Mouse (Mus musculus): Measurements from ENCODE around the gene Htr6.
A peak's percentile ranks its signal among the peaks of the same experiment; 100 is the strongest.

The Htr6 gene

GRCm38 (mm10) chr4:139086037-139086436, 10.7 kb upstream of the Htr6 start:
- DNase-seq: peak in 1 of 2 experiments; percentile 89

GRCm38 (mm10) chr4:139085337-139085736, 10.0 kb upstream of the Htr6 start:
- no peak for DNase-seq

GRCm38 (mm10) chr4:139082790-139083564, 7.6 kb upstream of the Htr6 start:
- DNase-seq: no peak

GRCm38 (mm10) chr4:139081270-139081931, 6.0 kb upstream of the Htr6 start:
- no peak for DNase-seq

DNA sequence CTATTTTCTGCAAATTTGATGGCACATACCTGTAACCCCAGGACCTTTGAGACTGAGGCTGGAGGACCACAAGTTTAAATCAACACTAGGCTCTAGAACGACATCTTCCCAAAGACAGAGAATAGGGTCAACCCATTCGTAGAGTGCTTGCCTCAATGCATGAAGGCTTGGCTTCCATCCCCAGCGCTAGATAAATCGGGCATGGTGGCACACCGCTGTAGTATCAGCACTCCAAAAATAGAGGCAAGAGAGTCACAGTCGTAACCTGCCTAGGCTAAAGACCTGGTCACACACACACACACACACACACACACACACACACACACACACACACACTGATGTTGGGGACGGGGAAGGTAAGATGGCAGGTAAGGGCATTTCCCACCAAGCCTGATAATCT, 4.9 kb upstream of the Htr6 start:
- DNase-seq: no peak

GRCm38 (mm10) chr4:139079439-139079838, 4.1 kb upstream of the Htr6 start:
- no peak for DNase-seq

DNA sequence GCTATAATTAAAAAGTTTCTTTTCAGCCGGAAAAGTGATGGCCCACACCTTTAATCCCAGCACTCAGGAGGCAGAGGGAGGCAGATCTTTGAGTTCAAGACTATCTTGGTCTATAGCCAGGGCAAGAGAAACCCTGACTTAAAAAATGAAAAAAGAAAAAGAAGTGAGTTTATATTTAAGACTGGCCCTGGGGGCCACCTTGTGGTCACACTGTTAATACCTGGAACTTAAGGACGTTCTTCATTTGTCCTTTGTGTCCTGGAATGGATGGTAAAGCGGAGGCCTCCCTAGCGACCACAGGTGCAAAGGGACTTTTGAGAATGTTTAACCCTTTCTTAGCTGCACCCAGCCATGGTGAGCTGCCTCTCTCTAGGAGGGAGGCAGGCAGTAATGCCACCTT, 3.4 kb upstream of the Htr6 start:
- no peak for DNase-seq

DNA sequence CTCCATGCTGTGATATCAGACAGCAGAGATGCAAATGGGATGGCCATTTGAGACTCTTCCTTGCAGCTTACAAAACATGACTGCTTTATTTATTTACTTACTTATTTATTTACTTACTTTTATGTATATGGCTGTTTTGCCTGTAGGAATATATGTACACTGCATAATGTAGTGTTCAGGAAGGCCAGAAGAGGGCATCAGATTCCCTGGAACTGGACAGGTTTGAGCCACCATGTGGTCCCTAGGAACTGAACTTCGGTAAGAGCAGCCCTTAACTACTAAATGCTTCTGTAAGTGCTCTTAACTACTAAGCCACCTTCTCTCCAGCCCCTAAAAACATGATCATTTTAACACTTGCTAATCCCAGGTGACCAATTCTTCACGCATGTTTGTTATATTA, 2.9 kb upstream of the Htr6 start:
- DNase-seq: no peak

- no peak for DNase-seq
Observed at GRCm38 (mm10) chr4:139075915-139076314, 545 bp upstream of the Htr6 start.

- DNase-seq: no peak
Observed at GRCm38 (mm10) chr4:139074060-139074459, 1.3 kb downstream of the Htr6 start.

DNA sequence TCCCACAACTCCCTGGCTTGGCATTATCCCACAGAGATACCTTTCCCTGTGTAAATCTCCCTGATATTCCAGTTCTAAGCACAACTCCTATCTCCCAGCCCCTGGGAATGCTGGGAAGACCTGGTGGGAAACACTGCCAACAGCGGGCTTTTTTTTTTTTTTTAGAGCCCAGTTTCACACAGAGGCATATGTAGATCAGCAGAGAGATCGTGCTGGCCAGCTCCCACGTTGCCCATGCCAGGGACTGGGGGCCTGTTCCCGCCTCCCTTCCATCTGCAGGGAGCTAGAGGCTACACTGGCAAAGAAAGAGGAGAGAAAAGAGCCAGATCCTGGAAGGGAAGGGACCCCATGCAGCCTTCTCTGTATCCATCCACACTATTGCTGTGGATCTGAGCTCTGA, 7.1 kb downstream of the Htr6 start:
- DNase-seq: no peak

DNA sequence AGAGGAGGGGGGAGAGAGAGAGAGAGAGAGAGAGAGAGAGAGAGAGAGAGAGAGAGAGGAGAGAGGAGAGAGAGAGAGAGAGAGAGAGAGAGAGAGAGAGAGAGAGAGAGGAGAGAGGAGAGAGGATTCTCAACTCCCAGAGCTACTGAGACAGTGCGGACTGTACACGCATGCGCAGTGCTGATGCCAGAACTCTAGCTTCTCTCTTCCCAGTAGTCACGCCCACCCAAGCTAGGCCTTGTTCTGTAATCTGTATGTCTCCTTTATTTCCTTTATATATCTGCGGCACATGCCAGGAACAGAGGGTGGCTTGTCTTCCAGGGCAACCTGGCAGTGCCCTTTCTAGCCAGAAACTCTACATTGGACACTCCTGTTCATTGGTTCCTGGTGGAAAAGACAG, 10.5 kb downstream of the Htr6 start:
- DNase-seq: no peak

- peak; percentile 64 to 70 for DNase-seq
Observed at GRCm38 (mm10) chr4:139059569-139059968, 15.8 kb downstream of the Htr6 start.

- no peak for DNase-seq
Observed at GRCm38 (mm10) chr4:139058029-139058428, 17.3 kb downstream of the Htr6 start.

DNA sequence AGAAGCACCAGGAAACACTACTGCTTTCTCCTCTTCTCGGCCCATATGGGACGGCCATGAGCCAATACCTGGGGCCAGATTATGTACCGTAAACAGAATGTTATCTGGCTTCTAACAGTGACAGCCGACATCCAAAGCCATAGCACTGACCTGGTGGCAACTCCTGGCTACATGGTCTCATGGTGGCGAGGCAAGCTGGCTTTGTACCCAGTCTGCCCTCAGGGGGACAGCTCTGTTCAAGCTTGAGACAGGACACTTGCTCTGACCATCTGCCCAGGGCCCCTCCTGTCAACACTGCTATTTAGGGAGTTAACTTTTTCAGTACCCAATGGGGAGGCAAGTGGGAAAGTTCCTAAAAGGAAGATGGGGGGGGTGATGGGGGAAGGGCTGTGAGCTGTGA, 18.1 kb downstream of the Htr6 start:
- DNase-seq: no peak

GRCm38 (mm10) chr4:139055744-139056143, 19.6 kb downstream of the Htr6 start:
- no peak for DNase-seq

- no peak for DNase-seq
Observed at GRCm38 (mm10) chr4:139055336-139055735, 20.0 kb downstream of the Htr6 start.

DNA sequence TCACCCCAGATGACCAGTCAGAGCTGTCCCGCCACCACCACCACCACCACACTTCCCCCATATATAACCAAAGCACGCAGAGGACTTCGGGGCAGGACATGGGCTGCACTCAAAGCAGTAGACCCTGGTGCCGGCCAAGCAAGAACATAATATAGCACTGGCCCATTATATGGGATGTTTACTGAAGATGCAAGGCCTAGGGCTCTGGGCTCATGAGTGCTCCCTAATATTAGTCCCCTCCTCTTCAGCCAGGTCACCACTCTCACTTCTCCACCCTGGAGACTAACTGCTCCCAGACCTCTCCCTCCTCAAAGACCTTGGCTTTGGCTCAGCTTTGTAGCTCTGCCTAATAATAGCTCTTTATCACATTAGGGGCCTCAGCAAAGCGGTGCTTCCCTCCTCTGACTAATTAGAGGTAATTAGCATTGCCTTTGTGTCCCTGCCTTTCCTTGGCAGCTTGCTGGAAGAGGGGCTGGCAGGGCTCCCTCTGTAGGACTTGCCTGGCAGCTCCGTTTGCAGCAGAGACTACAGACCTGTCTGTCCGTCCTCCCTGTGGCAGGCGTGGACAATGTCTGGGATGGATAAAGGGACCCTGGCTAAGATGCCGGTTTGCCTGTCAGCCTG, 21.0 kb downstream of the Htr6 start:
- DNase-seq: no peak

GRCm38 (mm10) chr4:139053391-139053790, 22.0 kb downstream of the Htr6 start:
- DNase-seq: no peak

GRCm38 (mm10) chr4:139052796-139053195, 22.6 kb downstream of the Htr6 start:
- DNase-seq: no peak

DNA sequence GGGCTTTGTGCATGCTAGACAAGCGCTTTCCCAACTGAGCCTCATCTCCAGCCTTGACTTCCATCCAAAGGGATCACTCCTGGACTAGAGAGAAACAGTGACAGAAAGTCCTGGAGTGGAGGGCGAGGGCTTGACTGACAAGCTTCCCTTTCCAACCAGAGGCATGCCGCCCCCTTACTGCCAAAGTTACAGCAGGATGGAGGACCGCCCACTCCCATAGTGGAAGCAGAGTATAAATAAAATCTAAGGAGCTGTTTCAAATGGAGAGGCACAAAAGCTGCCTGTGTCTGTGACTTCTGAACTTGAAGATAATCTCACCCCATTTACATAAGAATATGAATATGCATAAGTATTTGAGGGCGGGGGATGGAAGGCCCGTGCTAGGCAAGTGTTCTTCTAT, 26.9 kb downstream of the Htr6 start:
- DNase-seq: no peak

GRCm38 (mm10) chr4:139046354-139046753, 29.0 kb downstream of the Htr6 start:
- DNase-seq: no peak

- no peak for DNase-seq
Observed at GRCm38 (mm10) chr4:139044566-139044965, 30.8 kb downstream of the Htr6 start.

- no peak for DNase-seq
Observed at GRCm38 (mm10) chr4:139043600-139043999, 31.8 kb downstream of the Htr6 start.
